Mouse (Mus musculus): ENCODE results near the gene Bcar1. TPM values are rescaled to one million over a fixed set of nuclear protein-coding genes. Genes with fewer than 3 reads are reported as not detected.

Bcar1 gene
- total and polyA plus RNA-seq, 2 experiments from 2014 or later = 27.9 to 53.2 TPM

DNA sequence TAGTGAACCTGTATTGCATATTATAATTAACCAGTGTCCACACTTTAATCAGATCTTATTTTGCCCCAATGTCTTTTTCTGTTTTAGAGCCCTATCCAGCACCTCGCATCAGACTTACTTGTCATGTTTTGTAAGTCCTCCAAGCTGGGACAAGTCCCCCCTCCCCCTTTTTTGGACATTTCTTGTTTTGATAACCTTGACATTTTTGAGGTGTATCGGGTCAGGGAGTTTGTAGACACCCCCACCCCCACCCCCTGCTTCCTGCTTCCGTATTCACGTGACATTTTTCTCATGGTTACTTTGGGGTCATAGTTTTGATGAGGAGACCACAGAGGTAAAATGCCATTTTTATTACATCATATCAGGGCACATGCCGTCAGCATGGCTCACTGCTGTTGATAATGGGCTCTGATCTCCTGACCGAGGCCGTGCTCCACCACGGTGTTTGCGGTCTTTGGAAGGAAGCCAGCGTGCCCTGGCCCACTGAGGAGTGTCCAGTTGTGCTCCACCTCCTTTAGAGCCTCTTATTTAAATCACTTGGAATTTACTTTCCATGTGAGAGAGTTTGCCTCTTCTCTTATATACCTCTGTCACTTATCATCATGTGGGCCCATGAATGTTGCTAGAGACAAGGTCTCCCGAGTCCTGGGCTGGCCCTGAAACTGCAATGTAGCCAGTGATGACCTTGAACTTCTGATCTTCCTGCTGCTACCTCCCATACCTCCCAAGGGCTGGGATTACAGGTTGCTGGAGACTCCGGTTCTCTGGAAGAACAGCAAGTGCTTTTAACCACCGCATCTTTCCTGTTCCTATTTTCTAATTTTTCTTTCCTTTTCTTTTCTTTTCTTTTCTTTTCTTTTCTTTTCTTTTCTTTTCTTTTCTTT, 3.2 kb upstream of the Bcar1 start:
- H3K4me2 ChIP-seq (ENCODE audit: low read depth, low read length) = no peak overlapping the region
- no peaks in the 10 kb centered on the region for H3K36me3 ChIP-seq (replicated peaks; ENCODE audit: control insufficient read depth, insufficient read depth, low read length)
- ATAC-seq (ENCODE audit: insufficient read depth, low read depth) = no peak
- no peak overlapping the region for H3K9ac ChIP-seq (replicated peaks; ENCODE audit: low read depth, low read length)
- no peak for TF ChIP-seq CTCF (IDR thresholded peaks at IDR 0.05; ENCODE audit: low read depth)
- no peaks in the 10 kb centered on the region for H3K27me3 ChIP-seq (ENCODE audit: control insufficient read depth, insufficient read depth, low read length)
- DNase-seq (ENCODE audit: low spot score) = no peak
- no peaks in the 10 kb centered on the region for H3K9me3 ChIP-seq (replicated peaks; ENCODE audit: control insufficient read depth, low read length)
- no peak overlapping the region for H3K4me3 ChIP-seq (ENCODE audit: low read depth, low read length)
- 26% methylated on average over 13 of the region's 13 CpGs for WGBS
- H3K27ac ChIP-seq (ENCODE audit: low read depth) = peak overlapping the region; percentile 75
- H3K4me1 ChIP-seq (ENCODE audit: control insufficient read depth, insufficient read depth) = peaks cover 23% of the 10 kb centered on the region

DNA sequence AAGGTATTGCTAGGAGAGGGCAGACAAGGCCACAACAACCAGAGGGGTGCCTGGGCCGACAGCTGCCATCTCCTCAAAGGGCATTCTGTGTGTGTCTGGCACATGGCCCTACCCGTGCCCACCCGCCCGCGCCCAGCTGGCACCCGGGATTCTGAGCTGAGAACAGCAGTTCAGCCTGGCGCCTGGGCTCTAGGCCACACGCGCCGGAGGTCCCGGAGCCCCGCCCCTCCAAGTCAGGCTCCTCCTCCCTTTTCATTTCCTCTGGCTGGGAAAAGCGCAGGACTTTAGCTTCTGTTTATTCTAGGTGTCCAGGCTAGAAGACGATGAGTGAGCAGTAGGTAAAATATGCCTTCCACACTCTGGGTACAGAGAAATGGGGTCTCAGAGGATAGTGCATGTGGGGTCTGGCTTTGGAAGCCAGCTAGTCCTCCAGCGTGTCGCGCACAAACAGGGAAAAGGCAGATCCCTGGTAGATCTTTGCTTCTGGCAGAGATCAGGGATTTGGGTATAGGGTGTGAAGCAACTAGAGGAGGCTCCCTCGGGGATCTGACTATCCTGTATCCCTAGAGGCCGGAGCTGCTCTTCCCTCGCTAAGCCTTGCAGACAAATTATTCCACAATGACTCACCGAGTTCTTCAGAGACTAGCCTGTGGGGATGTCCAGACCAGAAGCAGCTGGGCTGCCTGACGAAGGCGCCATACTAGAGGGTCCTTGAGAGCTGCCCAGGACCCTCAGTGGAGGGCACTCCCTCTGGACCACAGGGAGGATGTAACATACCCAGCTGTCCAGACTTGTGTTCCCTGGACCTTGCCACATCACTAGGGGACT, 2.2 kb upstream of the Bcar1 start:
- no peaks in the 10 kb centered on the region for H3K36me3 ChIP-seq (replicated peaks; ENCODE audit: control insufficient read depth, insufficient read depth, low read length)
- TF ChIP-seq CTCF (IDR thresholded peaks at IDR 0.05; ENCODE audit: low read depth) (no peak), EP300 (IDR thresholded peaks at IDR 0.05; ENCODE audit: low read depth) (no peak)
- H3K4me2 ChIP-seq (ENCODE audit: low read depth, low read length) = peak overlapping the region; percentile 52
- H3K9ac ChIP-seq (replicated peaks; ENCODE audit: low read depth, low read length) = 0 out of 2 replicates have a peak overlapping the region, but pooled peaks have one; percentile 7
- peak overlapping the region; percentile 18 for H3K4me3 ChIP-seq (ENCODE audit: low read depth, low read length)
- H3K27me3 ChIP-seq (ENCODE audit: control insufficient read depth, insufficient read depth, low read length) = no peaks in the 10 kb centered on the region
- H3K4me1 ChIP-seq (ENCODE audit: control insufficient read depth, insufficient read depth) = peaks cover 33% of the 10 kb centered on the region
- no peaks in the 10 kb centered on the region for H3K9me3 ChIP-seq (replicated peaks; ENCODE audit: control insufficient read depth, low read length)
- peak overlapping the region; percentile 75 for H3K27ac ChIP-seq (ENCODE audit: low read depth)
- DNase-seq (ENCODE audit: low spot score) = peak; percentile 75
- ATAC-seq (ENCODE audit: insufficient read depth, low read depth) = peak; percentile 45; the same call in 1 of the 2 replicates
- WGBS = 3% methylated on average over 23 of the region's 23 CpGs

DNA sequence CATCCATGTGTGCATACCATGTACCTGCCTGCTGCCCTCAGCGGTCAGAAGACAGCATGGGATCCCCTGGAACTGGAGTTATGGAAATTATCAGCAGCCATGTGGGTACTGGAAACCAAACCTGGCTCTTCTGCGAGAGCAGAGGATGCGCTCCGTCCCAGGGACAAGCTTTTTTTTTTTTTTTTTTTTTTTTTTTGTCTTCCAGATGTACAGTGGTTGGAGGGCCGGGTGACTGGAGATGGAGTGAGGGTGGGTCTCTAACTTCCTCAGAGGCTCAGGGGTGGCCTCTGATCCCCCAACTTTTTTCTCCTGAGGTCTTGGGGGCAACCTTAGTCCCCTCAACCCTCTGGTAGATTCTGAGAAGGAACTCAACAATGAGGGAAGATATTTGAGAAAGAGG, 1.5 kb upstream of the Bcar1 start:
- Histone ChIP-seq H3K27ac (ENCODE audit: low read depth) (peak overlapping the region; percentile 75), H3K9ac (replicated peaks; ENCODE audit: low read depth, low read length) (0 out of 2 replicates have a peak overlapping the region, but pooled peaks have one; percentile 7), H3K36me3 (replicated peaks; ENCODE audit: control insufficient read depth, insufficient read depth, low read length) (no peaks in the 10 kb centered on the region), H3K4me1 (ENCODE audit: control insufficient read depth, insufficient read depth) (peaks cover 41% of the 10 kb centered on the region), H3K27me3 (ENCODE audit: control insufficient read depth, insufficient read depth, low read length) (no peaks in the 10 kb centered on the region), H3K9me3 (replicated peaks; ENCODE audit: control insufficient read depth, low read length) (no peaks in the 10 kb centered on the region), H3K4me2 (ENCODE audit: low read depth, low read length) (peak overlapping the region; percentile 52), H3K4me3 (ENCODE audit: low read depth, low read length) (no peak overlapping the region)
- WGBS = 62% methylated on average over 5 of the region's 5 CpGs
- DNase-seq (ENCODE audit: low spot score) (no peak), ATAC-seq (ENCODE audit: insufficient read depth, low read depth) (no peak)
- TF ChIP-seq EP300 (IDR thresholded peaks at IDR 0.05; ENCODE audit: low read depth) = no peak
- no peak for TF ChIP-seq CTCF (IDR thresholded peaks at IDR 0.05; ENCODE audit: low read depth)

DNA sequence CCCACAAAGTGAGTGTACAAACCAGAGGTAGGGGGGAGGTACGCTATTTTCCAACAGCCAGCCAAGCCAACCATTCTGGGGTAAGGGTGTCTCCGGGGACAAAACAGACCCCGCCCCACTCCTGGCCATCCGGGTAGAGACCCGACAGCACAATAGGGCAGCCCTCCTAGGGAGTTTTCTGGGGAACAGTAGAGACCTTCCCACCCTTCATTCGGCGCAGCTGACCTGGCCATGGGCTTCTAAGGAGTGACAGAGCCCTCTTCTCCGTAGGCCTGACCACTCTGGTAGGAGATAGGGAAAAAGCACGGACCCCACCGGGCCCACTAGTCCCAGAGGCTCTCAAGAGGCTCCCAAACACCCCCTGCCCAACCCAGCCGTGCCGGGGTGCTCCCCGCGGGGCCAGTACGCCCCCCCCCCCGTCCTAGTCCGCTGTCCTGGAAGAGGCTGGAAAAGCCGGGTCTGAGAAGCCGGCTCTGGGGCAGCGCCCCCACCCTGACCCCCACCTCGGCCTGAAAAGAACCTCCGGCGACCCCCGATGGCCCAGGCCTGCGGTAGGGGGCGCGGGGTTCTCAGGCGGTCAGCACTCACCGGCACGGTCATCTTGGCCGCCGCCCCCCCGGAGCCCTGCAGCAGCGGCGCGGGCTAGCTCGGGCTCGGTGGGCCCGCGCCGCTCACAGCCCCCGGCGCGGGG, 363 bp downstream of the Bcar1 start:
- Histone ChIP-seq H3K36me3 (replicated peaks; ENCODE audit: control insufficient read depth, insufficient read depth, low read length) (no peaks in the 10 kb centered on the region), H3K27me3 (ENCODE audit: control insufficient read depth, insufficient read depth, low read length) (no peaks in the 10 kb centered on the region), H3K4me3 (ENCODE audit: low read depth, low read length) (peak overlapping the region; percentile 93), H3K4me2 (ENCODE audit: low read depth, low read length) (peak overlapping the region; percentile 82), H3K9ac (replicated peaks; ENCODE audit: low read depth, low read length) (peak overlapping the region; percentile 95), H3K9me3 (replicated peaks; ENCODE audit: control insufficient read depth, low read length) (no peaks in the 10 kb centered on the region), H3K27ac (ENCODE audit: low read depth) (peak overlapping the region; percentile 92), H3K4me1 (ENCODE audit: control insufficient read depth, insufficient read depth) (peaks cover 53% of the 10 kb centered on the region)
- WGBS = under 1% methylated on average over 35 of the region's 44 CpGs
- ATAC-seq (ENCODE audit: insufficient read depth, low read depth) (peak; percentile 12), DNase-seq (ENCODE audit: low spot score) (no peak)
- no peak for TF ChIP-seq CTCF (IDR thresholded peaks at IDR 0.05; ENCODE audit: low read depth)
- TF ChIP-seq EP300 (IDR thresholded peaks at IDR 0.05; ENCODE audit: low read depth) = no peak
